Comparison of ENCODE assay signal across 7 mouse cellular contexts in genomic region chr1:92648673-92649072, GRCm38 (mm10). TPM values are rescaled to one million over a fixed set of nuclear protein-coding genes. Genes with fewer than 3 reads are reported as not detected.
DNase-seq lines count a peak whose midpoint lies in the region; ATAC-seq and TF ChIP-seq lines count a peak whose summit lies in the region.

Otos (minus strand) TSS chr1:92648841.

- no peak within 1 kb of the TSS for H3K4me3 ChIP-seq in hindbrain, embryonic 16.5 days (ENCODE audit: low read length)
- no peak within 1 kb of the TSS for H3K4me3 ChIP-seq in left cerebral cortex, adult 2 months
- H3K4me3 ChIP-seq in megakaryocyte, embryonic 14.5 days (replicated peaks) = peak within 1 kb of the TSS; percentile 89

- no peaks in the 10 kb centered on the region for H3K27me3 ChIP-seq in hindbrain, embryonic 16.5 days (replicated peaks; ENCODE audit: control insufficient read depth, insufficient read depth, low read length)
- peaks cover 74% of the 10 kb centered on the region for H3K27me3 ChIP-seq in megakaryocyte, embryonic 14.5 days (replicated peaks)

- DNase-seq in T-cell, adult 2 months (ENCODE audit: low spot score) = peak; percentile 43
- peak; percentile 73 to 83 for DNase-seq in cerebellum, adult 18-20 months
- DNase-seq in forelimb bud, embryonic 11.5 days (ENCODE audit: low read depth, low spot score) = peak; percentile 80
- peak; percentile 74 to 78 for DNase-seq in left cerebral cortex, adult 2 months (ENCODE audit: extremely low spot score in 1 of 2, low spot score in 2 of 2)
- DNase-seq in right cerebral cortex, postnatal 14 days = peak; percentile 79

- peaks cover 7% of the 10 kb centered on the region for H3K4me1 ChIP-seq in hindbrain, embryonic 16.5 days (ENCODE audit: control insufficient read depth, insufficient read depth, low read depth, low read length)
- H3K4me1 ChIP-seq in megakaryocyte, embryonic 14.5 days = peaks cover 58% of the 10 kb centered on the region

- intact Hi-C loops in left cerebral cortex, adult 2 months (cut with DNase I) = loop anchor here (1.0 to 5.0 kb wide), 3 partner anchors 127 to 249 kb away; no protein-coding TSS in a partner anchor

- WGBS in hindbrain, embryonic 16.5 days = 22% methylated on average over 8 of the region's 8 CpGs

- H3K9ac ChIP-seq in hindbrain, embryonic 16.5 days (ENCODE audit: low read depth, low read length) = 0 out of 2 replicates have a peak within 1 kb of the TSS, but pooled peaks have one; percentile 8

- H3K4me2 ChIP-seq in hindbrain, embryonic 16.5 days (ENCODE audit: low read length) = 0 out of 2 replicates have a peak within 1 kb of the TSS, but pooled peaks have one; percentile 26

- TF ChIP-seq CTCF in left cerebral cortex, adult 2 months (IDR thresholded peaks at IDR 0.05) = peak; percentile 89

- peak; percentile 55 for ATAC-seq in hindbrain, embryonic 16.5 days

- no peaks in the 10 kb centered on the region for H3K36me3 ChIP-seq in hindbrain, embryonic 16.5 days (ENCODE audit: control insufficient read depth, insufficient read depth, low read length)
- no peaks in the 10 kb centered on the region for H3K36me3 ChIP-seq in megakaryocyte, embryonic 14.5 days (replicated peaks; ENCODE audit: low read length)

- H3K9me3 ChIP-seq in hindbrain, embryonic 16.5 days (ENCODE audit: control insufficient read depth, low read length) = no peaks in the 10 kb centered on the region
- no peaks in the 10 kb centered on the region for H3K9me3 ChIP-seq in megakaryocyte, embryonic 14.5 days

- H3K27ac ChIP-seq in hindbrain, embryonic 16.5 days (ENCODE audit: low read depth, low read length) = no peak within 1 kb of the TSS
- no peak within 1 kb of the TSS for H3K27ac ChIP-seq in left cerebral cortex, adult 2 months

RNA-seq across cellular contexts. Expression of gene Otos, which starts in this region (rescaled TPM):
- 0.19 and 0.29 TPM in 2 replicates for polyA plus RNA-seq in hindbrain, embryonic 16.5 days (2015; fragmentation: Nextera tagmentation; extraction: Ambion mirVana)
- not detected for total RNA-seq in left cerebral cortex, adult 2 months (2021)
- polyA plus RNA-seq in megakaryocyte, embryonic 14.5 days (2012; ENCODE audit: insufficient read depth, low replicate concordance) = 0.50 TPM in 1 of 2 replicates, not detected in the other

Comparison
In these comparisons a context has a peak if more than half of its experiments do, and no peak if none do; other contexts are left out.
1. Peak in ATAC-seq, H3K9ac ChIP-seq and H3K4me2 ChIP-seq in hindbrain, embryonic 16.5 days; RNA of the gene not detected or under 1 TPM.
2. Peak in DNase-seq in left cerebral cortex, adult 2 months; RNA of the gene not detected or under 1 TPM.